Mouse (Mus musculus): ENCODE measurements around the gene Ddi2. TPM values are rescaled to one million over a fixed set of nuclear protein-coding genes. Genes with fewer than 3 reads are reported as not detected.

Gene Ddi2
- polyA plus RNA-seq, 1 experiment from 2014 or later: 16.6 TPM

- ChIA-PET CTCF (interaction anchor here (0.9 kb wide), 1 partner anchor 14 kb away, joined by 3 read pairs; no protein-coding TSS in a partner anchor), POLR2A (no interaction called here)
- TF ChIP-seq CTCF (IDR thresholded peaks at IDR 0.05): no peak
- in situ Hi-C loops (cut with MboI; ENCODE audit: low pct_unique_long_range_greater_than_20kb): no loop called here
- DNase-seq (ENCODE audit: low read depth, low spot score) (no peak), ATAC-seq (no peak)
- no peaks in the 10 kb centered on the region for H3K27me3 ChIP-seq
Observed at GRCm38 (mm10) chr4:141760942-141761341, 37.7 kb upstream of the Ddi2 start.

DNA sequence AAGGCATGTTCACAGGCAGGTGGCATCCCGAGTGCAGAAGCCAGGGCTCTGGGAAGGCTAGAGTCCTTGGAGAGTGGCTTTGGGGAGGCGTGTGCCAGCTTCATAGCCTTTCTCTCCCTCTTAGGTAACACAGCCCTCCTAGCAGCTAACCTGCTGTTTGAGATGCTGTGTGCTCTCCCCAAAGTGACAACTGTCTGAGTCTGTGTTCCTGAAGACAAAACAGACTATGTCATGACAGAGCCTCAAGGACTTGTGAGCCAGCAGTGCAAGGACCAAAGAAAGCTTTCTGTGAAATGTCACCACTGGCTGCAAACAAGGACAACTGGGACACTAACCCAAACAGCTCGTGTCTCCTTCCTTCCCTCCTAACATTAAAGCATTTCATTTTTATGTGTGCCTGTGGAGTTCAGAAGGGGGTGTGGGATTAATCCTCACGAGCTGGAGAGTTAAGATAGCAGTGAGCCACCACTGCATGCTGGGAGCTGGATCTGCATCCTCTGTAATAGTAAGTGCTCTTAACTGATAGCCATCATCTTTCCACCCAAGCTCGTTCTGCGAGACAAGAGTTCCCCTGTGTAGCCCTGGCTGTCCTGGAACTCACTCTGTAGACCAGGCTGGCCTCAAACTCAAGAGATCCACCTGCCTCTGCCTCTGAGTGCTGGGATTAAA is 35.8 kb upstream of the Ddi2 start:
- ATAC-seq (no peak), DNase-seq (ENCODE audit: low read depth, low spot score) (no peak)
- H3K27me3 ChIP-seq: no peaks in the 10 kb centered on the region
- CTCF ChIA-PET: no interaction called here
- TF ChIP-seq CTCF (IDR thresholded peaks at IDR 0.05): no peak
- POLR2A ChIA-PET: no interaction called here
- in situ Hi-C loops (cut with MboI; ENCODE audit: low pct_unique_long_range_greater_than_20kb): no loop called here

- ATAC-seq (no peak), DNase-seq (ENCODE audit: low read depth, low spot score) (no peak)
- ChIA-PET CTCF (no interaction called here), POLR2A (no interaction called here)
- no peaks in the 10 kb centered on the region for H3K27me3 ChIP-seq
- TF ChIP-seq CTCF (IDR thresholded peaks at IDR 0.05): no peak
- in situ Hi-C loops (cut with MboI; ENCODE audit: low pct_unique_long_range_greater_than_20kb): no loop called here
Observed at GRCm38 (mm10) chr4:141757124-141757523, 33.9 kb upstream of the Ddi2 start.

GRCm38 (mm10) chr4:141755375-141755930 is 32.2 kb upstream of the Ddi2 start:
- DNase-seq (ENCODE audit: low read depth, low spot score) (no peak), ATAC-seq (no peak)
- in situ Hi-C loops (cut with MboI; ENCODE audit: low pct_unique_long_range_greater_than_20kb): no loop called here
- CTCF ChIA-PET: no interaction called here
- no peak for TF ChIP-seq CTCF (IDR thresholded peaks at IDR 0.05)
- POLR2A ChIA-PET: no interaction called here
- H3K27me3 ChIP-seq: no peaks in the 10 kb centered on the region

- DNase-seq (ENCODE audit: low read depth, low spot score) (no peak), ATAC-seq (no peak)
- ChIA-PET CTCF (no interaction called here), POLR2A (no interaction called here)
- no peaks in the 10 kb centered on the region for H3K27me3 ChIP-seq
- no peak for TF ChIP-seq CTCF (IDR thresholded peaks at IDR 0.05)
- in situ Hi-C loops (cut with MboI; ENCODE audit: low pct_unique_long_range_greater_than_20kb): no loop called here
Observed at GRCm38 (mm10) chr4:141752076-141752421, 28.8 kb upstream of the Ddi2 start.

DNA sequence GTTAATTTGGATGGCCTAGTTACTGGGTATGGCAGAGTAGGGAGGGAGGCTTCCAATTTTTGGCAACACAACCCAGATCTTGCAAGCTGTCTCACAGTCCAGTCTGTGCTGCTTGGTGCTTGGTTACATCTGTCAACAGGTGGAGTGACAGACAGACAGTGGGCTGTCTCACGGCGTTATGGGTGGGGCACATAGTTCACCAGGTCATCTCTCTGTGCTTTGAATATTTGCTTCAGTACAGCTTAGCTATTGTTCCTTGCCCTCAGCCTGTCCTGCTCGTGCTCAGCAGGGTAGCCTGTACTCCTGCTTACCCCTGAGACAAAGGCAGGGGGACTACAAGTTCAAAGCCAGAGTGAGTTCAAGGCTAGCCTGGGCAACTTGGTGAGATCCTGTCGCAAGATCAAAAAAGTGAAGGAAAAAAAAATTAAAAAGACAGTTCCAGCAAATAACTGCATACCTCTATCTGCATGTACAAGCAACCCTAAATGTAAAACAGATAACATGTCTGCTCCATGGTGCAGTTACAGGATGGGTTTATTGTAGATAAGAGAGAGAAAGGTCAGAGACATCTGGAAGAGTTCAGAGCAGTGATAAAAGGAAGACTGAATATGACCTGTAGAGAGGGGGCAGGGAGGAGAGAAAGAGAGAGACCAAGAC is 28.3 kb upstream of the Ddi2 start:
- in situ Hi-C loops (cut with MboI; ENCODE audit: low pct_unique_long_range_greater_than_20kb): no loop called here
- ATAC-seq (no peak), DNase-seq (ENCODE audit: low read depth, low spot score) (no peak)
- no peaks in the 10 kb centered on the region for H3K27me3 ChIP-seq
- no peak for TF ChIP-seq CTCF (IDR thresholded peaks at IDR 0.05)
- CTCF ChIA-PET: no interaction called here
- POLR2A ChIA-PET: no interaction called here

- in situ Hi-C loops (cut with MboI; ENCODE audit: low pct_unique_long_range_greater_than_20kb): no loop called here
- POLR2A ChIA-PET: no interaction called here
- CTCF ChIA-PET: no interaction called here
- ATAC-seq (no peak), DNase-seq (ENCODE audit: low read depth, low spot score) (no peak)
- TF ChIP-seq CTCF (IDR thresholded peaks at IDR 0.05): no peak
- H3K27me3 ChIP-seq: no peaks in the 10 kb centered on the region
Observed at GRCm38 (mm10) chr4:141750826-141751225, 27.6 kb upstream of the Ddi2 start.

- ChIA-PET CTCF (no interaction called here), POLR2A (interaction anchor here (0.7 kb wide), 1 partner anchor 74 kb away, joined by 5 read pairs; no protein-coding TSS in a partner anchor)
- in situ Hi-C loops (cut with MboI; ENCODE audit: low pct_unique_long_range_greater_than_20kb): no loop called here
- DNase-seq (ENCODE audit: low read depth, low spot score) (no peak), ATAC-seq (no peak)
- H3K27me3 ChIP-seq: no peaks in the 10 kb centered on the region
- no peak for TF ChIP-seq CTCF (IDR thresholded peaks at IDR 0.05)
Observed at GRCm38 (mm10) chr4:141749557-141749956, 26.3 kb upstream of the Ddi2 start.

GRCm38 (mm10) chr4:141746578-141747346 is 23.5 kb upstream of the Ddi2 start, which contains the start of gene Agmat:
Agmat (plus strand) TSS chr4:141746672.
- H3K27me3 ChIP-seq: no peaks in the 10 kb centered on the region
- in situ Hi-C loops (cut with MboI; ENCODE audit: low pct_unique_long_range_greater_than_20kb): no loop called here
- no peak for ATAC-seq
- no peak for DNase-seq (ENCODE audit: low read depth, low spot score)
- ChIA-PET POLR2A (no interaction called here), CTCF (no interaction called here)
- TF ChIP-seq CTCF (IDR thresholded peaks at IDR 0.05): no peak

GRCm38 (mm10) chr4:141742381-141742780 is 19.2 kb upstream of the Ddi2 start:
- H3K27me3 ChIP-seq: no peaks in the 10 kb centered on the region
- TF ChIP-seq CTCF (IDR thresholded peaks at IDR 0.05): no peak
- peak; percentile 35 for ATAC-seq
- DNase-seq (ENCODE audit: low read depth, low spot score): no peak
- ChIA-PET POLR2A (no interaction called here), CTCF (no interaction called here)
- in situ Hi-C loops (cut with MboI; ENCODE audit: low pct_unique_long_range_greater_than_20kb): no loop called here

GRCm38 (mm10) chr4:141741856-141742255 is 18.6 kb upstream of the Ddi2 start:
- ATAC-seq: peak; percentile 65
- CTCF ChIA-PET: no interaction called here
- POLR2A ChIA-PET: no interaction called here
- no peak for TF ChIP-seq CTCF (IDR thresholded peaks at IDR 0.05)
- H3K27me3 ChIP-seq: no peaks in the 10 kb centered on the region
- no peak for DNase-seq (ENCODE audit: low read depth, low spot score)
- in situ Hi-C loops (cut with MboI; ENCODE audit: low pct_unique_long_range_greater_than_20kb): no loop called here
